32 mouse cellular contexts compared by ENCODE assay signal in genomic region chr11:116269560-116269959, GRCm38 (mm10). TPM values are rescaled to one million over a fixed set of nuclear protein-coding genes. Genes with fewer than 3 reads are reported as not detected.
"Had no signal": no experiment of that assay in that cellular context is flagged by ENCODE, and none has a peak within 500 bp of the region (broad histone marks: within the 10 kb centered on the region; RNA-seq: fewer than 3 reads in every experiment).

No protein-coding gene starts in this region.

- H3K4me2 ChIP-seq: heart, embryonic 11.5 days; heart, embryonic 13.5 days; heart, embryonic 15.5 days; hindbrain, embryonic 13.5 days; hindbrain, embryonic 15.5 days; kidney, embryonic 15.5 days; limb, embryonic 13.5 days; liver, embryonic 11.5 days; liver, embryonic 13.5 days; liver, embryonic 15.5 days had no signal

- ATAC-seq: hindbrain, postnatal 0 days had no signal

- H3K4me3 ChIP-seq: gastrocnemius, adult 2 months; heart, adult 2 months; heart, embryonic 13.5 days; heart, embryonic 15.5 days; hindbrain, embryonic 13.5 days; hindbrain, embryonic 15.5 days; kidney, embryonic 15.5 days; layer of hippocampus, adult 2 months; left cerebral cortex, adult 2 months; limb, embryonic 13.5 days; liver, embryonic 13.5 days; liver, embryonic 15.5 days had no signal

- H3K27me3 ChIP-seq: heart, embryonic 13.5 days; heart, embryonic 15.5 days; hindbrain, embryonic 13.5 days; hindbrain, embryonic 15.5 days; kidney, embryonic 15.5 days; limb, embryonic 13.5 days; liver, embryonic 13.5 days; liver, embryonic 15.5 days had no signal

- H3K9ac ChIP-seq: heart, embryonic 13.5 days; heart, embryonic 15.5 days; hindbrain, embryonic 13.5 days; hindbrain, embryonic 15.5 days; kidney, embryonic 15.5 days; limb, embryonic 13.5 days; liver, embryonic 13.5 days; liver, embryonic 15.5 days had no signal

- DNase-seq: gastrocnemius, adult 2 months; gastrocnemius, postnatal 10 days; gastrocnemius, postnatal 25 days; heart, adult 11 months; heart, adult 2 months; heart, postnatal 14 days; heart, postnatal 36 days; kidney, adult 11 months; kidney, adult 2 months; kidney, adult 9 months; kidney, postnatal 25 days; kidney, postnatal 4 days; liver; liver, embryonic 13.5 days had no signal

- H3K9me3 ChIP-seq: heart, embryonic 13.5 days; heart, embryonic 15.5 days; hindbrain, embryonic 13.5 days; hindbrain, embryonic 15.5 days; kidney, embryonic 15.5 days; limb, embryonic 13.5 days; liver, embryonic 13.5 days; liver, embryonic 15.5 days had no signal

- H3K27ac ChIP-seq: gastrocnemius, adult 2 months; heart, adult 2 months; heart, embryonic 13.5 days; heart, embryonic 15.5 days; hindbrain, embryonic 13.5 days; hindbrain, embryonic 15.5 days; hindbrain, postnatal 0 days; kidney, embryonic 15.5 days; kidney, postnatal 0 days; layer of hippocampus, adult 2 months; left cerebral cortex, adult 2 months; limb, embryonic 13.5 days; liver, embryonic 13.5 days; liver, embryonic 15.5 days had no signal

RNA-seq across cellular contexts. Expression of gene Galr2, which starts 11.2 kb away (rescaled TPM):
- total RNA-seq: heart, adult 2 months; heart, postnatal 14 days; heart, postnatal 36 days; hematopoietic stem cell, adult 5-6 weeks; hindbrain, postnatal 0 days; layer of hippocampus, adult 2 months; layer of hippocampus, postnatal 10 days; layer of hippocampus, postnatal 25 days; left cerebral cortex, adult 2 months; left cerebral cortex, postnatal 36 days had no signal
- polyA plus RNA-seq: frontal cortex, adult 2 months; heart, embryonic 13.5 days; liver, embryonic 13.5 days; liver, embryonic 15.5 days had no signal
